9 mouse cellular contexts compared by ENCODE assay signal in the genomic region with DNA sequence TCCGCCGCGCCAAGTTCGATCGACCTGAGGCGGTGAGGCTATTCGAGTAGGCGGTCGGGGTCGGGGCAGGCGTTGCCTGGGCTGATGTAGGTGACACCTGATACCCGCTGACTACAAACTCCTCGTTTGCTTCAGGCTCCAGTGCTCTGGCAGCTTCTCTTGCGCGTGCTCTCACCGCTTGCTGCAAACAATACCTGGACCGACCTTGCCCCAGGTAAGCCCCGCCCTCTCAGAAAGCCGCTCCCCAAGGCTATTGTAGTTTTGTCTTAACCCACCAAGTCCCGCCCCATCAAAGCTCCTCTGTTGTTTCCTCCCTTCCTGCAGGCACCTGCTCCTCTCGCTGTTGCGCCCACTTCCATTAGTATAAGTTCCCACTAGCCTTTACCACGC. TPM values are rescaled to one million over a fixed set of nuclear protein-coding genes. Genes with fewer than 3 reads are reported as not detected.
DNase-seq lines count a peak whose midpoint lies in the region; ATAC-seq and TF ChIP-seq lines count a peak whose summit lies in the region.
"Had no signal": no experiment of that assay in that cellular context is flagged by ENCODE, and none has a peak within 500 bp of the region (broad histone marks: within the 10 kb centered on the region; RNA-seq: fewer than 3 reads in every experiment).

No protein-coding gene starts in this region.

- TF ChIP-seq CTCF in liver, adult 2 months (IDR thresholded peaks at IDR 0.05; ENCODE audit: low read depth, low read length) = no peak
- no peak for TF ChIP-seq CTCF in cortical plate, adult 2 months (IDR thresholded peaks at IDR 0.05; ENCODE audit: extremely low read depth, insufficient read depth, low read length)

- no peaks in the 10 kb centered on the region for H3K27me3 ChIP-seq in liver, adult 2 months (ENCODE audit: control insufficient read depth, insufficient read depth, low read length)
- no peaks in the 10 kb centered on the region for H3K27me3 ChIP-seq in intestine, embryonic 15.5 days (replicated peaks)
- H3K27me3 ChIP-seq in neural tube, embryonic 15.5 days (replicated peaks) = peaks cover 12% of the 10 kb centered on the region

- TF ChIP-seq POLR2A in liver, adult 2 months (IDR thresholded peaks at IDR 0.05; ENCODE audit: extremely low read depth, insufficient read depth, low read length) = no peak
- TF ChIP-seq POLR2A in cortical plate, adult 2 months (IDR thresholded peaks at IDR 0.05; ENCODE audit: extremely low read depth, insufficient read depth, low read length) = no peak

- H3K27ac ChIP-seq in liver, adult 2 months (replicated peaks; ENCODE audit: insufficient read depth, low read depth, low read length) = no peak overlapping the region
- H3K27ac ChIP-seq in cortical plate, adult 2 months (ENCODE audit: insufficient read depth, low read length) = no peak overlapping the region
- H3K27ac ChIP-seq in intestine, embryonic 15.5 days = peak overlapping the region; percentile 79
- 0 out of 2 replicates have a peak overlapping the region, but pooled peaks have one; percentile 24 for H3K27ac ChIP-seq in neural tube, embryonic 15.5 days (replicated peaks)

- H3K36me3 ChIP-seq in liver, adult 2 months (ENCODE audit: control insufficient read depth, insufficient read depth, low read length) = no peaks in the 10 kb centered on the region
- H3K36me3 ChIP-seq in intestine, embryonic 15.5 days = 0 out of 2 replicates have a peak, but pooled peaks cover 4% of the 10 kb centered on the region
- no peaks in the 10 kb centered on the region for H3K36me3 ChIP-seq in neural tube, embryonic 15.5 days

- H3K79me2 ChIP-seq in liver, adult 2 months (ENCODE audit: control insufficient read depth, insufficient read depth, low read length) = no peaks in the 10 kb centered on the region

- H3K9ac ChIP-seq in liver, adult 2 months (ENCODE audit: low read depth, low read length) = peak overlapping the region; percentile 55
- H3K9ac ChIP-seq in intestine, embryonic 15.5 days = peak overlapping the region; percentile 57
- H3K9ac ChIP-seq in neural tube, embryonic 15.5 days (replicated peaks) = peak overlapping the region; percentile 49

- no peaks in the 10 kb centered on the region for H3K9me3 ChIP-seq in intestine, embryonic 15.5 days
- H3K9me3 ChIP-seq in neural tube, embryonic 15.5 days (replicated peaks) = no peaks in the 10 kb centered on the region

- H3K4me2 ChIP-seq in intestine, embryonic 15.5 days (replicated peaks) = peak overlapping the region; percentile 85
- H3K4me2 ChIP-seq in neural tube, embryonic 15.5 days = peak overlapping the region; percentile 97

- DNase-seq in liver, adult 2 months (ENCODE audit: extremely low read depth, low read depth, low spot score) = no peak
- DNase-seq in liver = no peak
- no peak for DNase-seq in adrenal gland, postnatal 14 days
- DNase-seq in cerebellum, postnatal 36 days = no peak
- DNase-seq in spleen, postnatal 10 days (ENCODE audit: low spot score in 2 of 2) = no peak

- ATAC-seq in intestine, embryonic 15.5 days = peak; percentile 41
- ATAC-seq in neural tube, embryonic 15.5 days (ENCODE audit: low FRiP score) = no peak

- peaks cover under 1% of the 10 kb centered on the region; the same call in 1 of the 2 replicates for H3K4me1 ChIP-seq in liver, adult 2 months (ENCODE audit: control insufficient read depth, insufficient read depth, low read length)
- no peaks in the 10 kb centered on the region for H3K4me1 ChIP-seq in cortical plate, adult 2 months (ENCODE audit: control insufficient read depth, insufficient read depth, low read length)
- peaks cover 28% of the 10 kb centered on the region for H3K4me1 ChIP-seq in intestine, embryonic 15.5 days (replicated peaks)
- peaks cover 31% of the 10 kb centered on the region for H3K4me1 ChIP-seq in neural tube, embryonic 15.5 days

- WGBS in liver, adult 2 months = 5% methylated on average over 23 of the region's 23 CpGs
- under 1% methylated on average over 23 of the region's 23 CpGs for WGBS in intestine, embryonic 15.5 days
- under 1% methylated on average over 23 of the region's 23 CpGs for WGBS in neural tube, embryonic 15.5 days

- peak overlapping the region; percentile 64 for H3K4me3 ChIP-seq in liver, adult 2 months (ENCODE audit: insufficient read depth, low read depth, low read length)
- H3K4me3 ChIP-seq in cortical plate, adult 2 months (ENCODE audit: insufficient read depth, low read length) = peak overlapping the region; percentile 19
- peak overlapping the region; percentile 65 for H3K4me3 ChIP-seq in intestine, embryonic 15.5 days (replicated peaks)
- H3K4me3 ChIP-seq in neural tube, embryonic 15.5 days (replicated peaks) = peak overlapping the region; percentile 63

RNA-seq across cellular contexts. Expression of gene Tedc1, which starts 0.3 kb away (rescaled TPM):
- total RNA-seq in liver, adult 2 months (2014; rRNA removed) = 0.09 and 0.34 TPM in 2 replicates
- polyA plus RNA-seq in liver, adult 2 months (2012; rRNA removed) = 0.15 and 0.45 TPM in 2 replicates
- polyA plus RNA-seq in cortical plate, adult 2 months (2012; rRNA removed) = 1.0 and 2.0 TPM in 2 replicates
- polyA plus RNA-seq in intestine, embryonic 15.5 days (2015; fragmentation: Nextera tagmentation; extraction: Ambion mirVana) = 25.3 and 25.5 TPM in 2 replicates
- polyA plus RNA-seq in neural tube, embryonic 15.5 days (2015; fragmentation: Nextera tagmentation; extraction: Ambion mirVana) = 19.6 and 36.6 TPM in 2 replicates
- 3.1 and 3.7 TPM in 2 replicates for total RNA-seq in adrenal gland, postnatal 14 days (2021)

RNA-seq across cellular contexts. Expression of gene Crip1, which starts 10.4 kb away (rescaled TPM):
- 18.3 and 22.2 TPM in 2 replicates for total RNA-seq in liver, adult 2 months (2014; rRNA removed)
- polyA plus RNA-seq in liver, adult 2 months (2012; rRNA removed) = 17.5 and 25.0 TPM in 2 replicates
- polyA plus RNA-seq in cortical plate, adult 2 months (2012; rRNA removed) = 67.6 and 70.7 TPM in 2 replicates
- polyA plus RNA-seq in intestine, embryonic 15.5 days (2015; fragmentation: Nextera tagmentation; extraction: Ambion mirVana) = 426 and 430 TPM in 2 replicates
- 53.4 and 404 TPM in 2 replicates for polyA plus RNA-seq in neural tube, embryonic 15.5 days (2015; fragmentation: Nextera tagmentation; extraction: Ambion mirVana)
- 79.4 and 132 TPM in 2 replicates for total RNA-seq in adrenal gland, postnatal 14 days (2021)

RNA-seq across cellular contexts. Expression of gene Crip2, which starts 16.5 kb away (rescaled TPM):
- 24.3 and 37.3 TPM in 2 replicates for total RNA-seq in liver, adult 2 months (2014; rRNA removed)
- 217 and 245 TPM in 2 replicates for polyA plus RNA-seq in liver, adult 2 months (2012; rRNA removed)
- 263 and 281 TPM in 2 replicates for polyA plus RNA-seq in cortical plate, adult 2 months (2012; rRNA removed)
- 122 and 130 TPM in 2 replicates for polyA plus RNA-seq in intestine, embryonic 15.5 days (2015; fragmentation: Nextera tagmentation; extraction: Ambion mirVana)
- polyA plus RNA-seq in neural tube, embryonic 15.5 days (2015; fragmentation: Nextera tagmentation; extraction: Ambion mirVana) = 259 and 289 TPM in 2 replicates
- 152 and 174 TPM in 2 replicates for total RNA-seq in adrenal gland, postnatal 14 days (2021)

RNA-seq across cellular contexts. Expression of gene Tmem121, which starts 29.2 kb away (rescaled TPM):
- not detected in 2 replicates for total RNA-seq in liver, adult 2 months (2014; rRNA removed)
- polyA plus RNA-seq in liver, adult 2 months (2012; rRNA removed) = not detected in 2 replicates
- polyA plus RNA-seq in cortical plate, adult 2 months (2012; rRNA removed) = 40.1 and 40.7 TPM in 2 replicates
- 6.7 and 7.5 TPM in 2 replicates for polyA plus RNA-seq in intestine, embryonic 15.5 days (2015; fragmentation: Nextera tagmentation; extraction: Ambion mirVana)
- 47.2 and 52.2 TPM in 2 replicates for polyA plus RNA-seq in neural tube, embryonic 15.5 days (2015; fragmentation: Nextera tagmentation; extraction: Ambion mirVana)
- 3.4 and 4.7 TPM in 2 replicates for total RNA-seq in adrenal gland, postnatal 14 days (2021)
- total RNA-seq: common myeloid progenitor, adult 5-6 weeks had no signal

RNA-seq across cellular contexts. Expression of gene Mta1, which starts 58.5 kb away (rescaled TPM):
- 6.0 and 8.9 TPM in 2 replicates for total RNA-seq in liver, adult 2 months (2014; rRNA removed)
- 24.3 and 31.7 TPM in 2 replicates for polyA plus RNA-seq in liver, adult 2 months (2012; rRNA removed)
- 68.4 and 68.7 TPM in 2 replicates for polyA plus RNA-seq in cortical plate, adult 2 months (2012; rRNA removed)
- 11.3 and 11.5 TPM in 2 replicates for polyA plus RNA-seq in intestine, embryonic 15.5 days (2015; fragmentation: Nextera tagmentation; extraction: Ambion mirVana)
- polyA plus RNA-seq in neural tube, embryonic 15.5 days (2015; fragmentation: Nextera tagmentation; extraction: Ambion mirVana) = 14.3 and 15.0 TPM in 2 replicates
- total RNA-seq in adrenal gland, postnatal 14 days (2021) = 83.7 and 94.0 TPM in 2 replicates

Comparison
In these comparisons a context has a peak if more than half of its experiments do, and no peak if none do; other contexts are left out.
1. H3K27ac ChIP-seq: peak in intestine, embryonic 15.5 days (single experiment) and neural tube, embryonic 15.5 days (single experiment); none in liver, adult 2 months (single experiment) and cortical plate, adult 2 months (single experiment).
2. Peak in every context shown above with its lines, with median percentiles within 50 percentile points of each other: H3K4me3 ChIP-seq and H3K9ac ChIP-seq.